Mouse (Mus musculus): Measurements from ENCODE around the gene Irx4. TPM values are rescaled to one million over a fixed set of nuclear protein-coding genes. Genes with fewer than 3 reads are reported as not detected.

Irx4 gene
- total RNA-seq, 2 experiments from 2014 or later: not detected

DNA sequence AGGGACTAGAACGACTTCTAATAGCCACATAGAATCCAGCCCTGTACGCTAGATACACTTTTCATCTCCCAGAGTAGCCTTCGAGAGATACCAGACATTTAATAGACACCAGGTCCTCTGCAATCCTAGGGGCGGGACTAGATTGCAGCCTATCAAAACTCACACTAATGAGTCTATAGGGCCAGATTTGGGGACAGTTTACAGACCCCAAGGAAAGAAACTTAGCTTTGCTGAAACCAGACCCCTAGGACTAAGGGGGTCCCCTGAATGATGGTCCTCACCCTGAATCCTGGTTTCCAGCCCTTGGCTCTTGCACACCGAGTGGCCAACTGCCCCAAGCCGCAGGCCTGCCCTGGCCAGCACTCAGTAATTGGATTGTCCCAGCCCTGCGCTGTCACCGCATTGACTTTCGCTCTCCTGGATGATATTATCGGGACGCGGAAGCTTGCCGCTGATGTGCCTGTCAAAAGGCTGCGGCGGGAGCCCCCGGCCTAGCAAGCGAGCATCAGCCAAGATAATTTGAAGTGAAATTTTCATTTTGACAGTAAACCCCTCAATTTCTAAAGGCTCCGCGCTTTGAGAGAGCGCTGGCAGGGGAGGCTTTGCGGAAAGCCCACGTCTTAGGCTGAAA, 10.3 kb downstream of the Irx4 start:
- no peak for DNase-seq

DNA sequence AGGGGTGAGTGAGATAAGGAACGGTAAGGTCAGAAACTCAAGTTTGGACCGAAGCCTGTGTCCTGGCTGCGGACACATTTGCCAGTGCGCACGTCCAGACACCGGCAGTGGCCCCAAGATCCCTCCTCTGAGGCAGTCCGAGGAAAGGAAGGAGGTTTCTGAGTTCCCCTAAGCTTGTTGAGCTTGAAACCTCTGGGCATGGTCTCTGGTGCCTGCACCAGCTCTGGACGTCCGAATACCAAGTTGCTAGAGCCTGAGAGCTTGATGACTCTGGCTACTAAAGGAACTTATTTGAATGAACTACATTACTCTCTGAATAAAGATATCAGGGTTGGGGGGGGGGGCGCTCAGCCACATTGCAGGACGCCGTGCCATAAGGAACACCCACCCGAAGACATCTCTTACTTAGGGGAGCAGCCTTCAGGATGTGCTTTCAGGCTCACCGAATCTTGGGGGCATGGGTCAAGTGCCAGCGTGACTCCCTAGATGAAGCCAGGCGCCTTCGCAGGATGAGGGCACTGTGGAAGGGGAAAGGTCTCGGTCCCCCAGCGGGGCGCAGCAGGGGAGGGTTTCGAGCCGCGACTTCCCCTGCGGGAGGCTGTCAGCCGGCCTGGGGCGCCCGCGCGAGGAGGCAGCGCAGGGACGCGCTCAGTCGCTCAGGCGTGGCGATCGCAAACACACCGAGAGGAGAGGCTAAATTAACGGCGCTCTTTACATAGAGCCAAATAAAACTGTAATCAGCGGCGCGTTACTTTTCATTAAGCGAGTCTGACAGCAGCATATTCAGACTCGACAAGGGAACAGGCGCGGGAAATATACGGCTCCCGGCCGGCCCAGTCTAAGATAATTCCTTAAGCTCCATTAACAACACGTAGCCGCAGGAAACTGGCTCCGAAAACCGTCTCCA, 11.3 kb downstream of the Irx4 start:
- DNase-seq: no peak

DNA sequence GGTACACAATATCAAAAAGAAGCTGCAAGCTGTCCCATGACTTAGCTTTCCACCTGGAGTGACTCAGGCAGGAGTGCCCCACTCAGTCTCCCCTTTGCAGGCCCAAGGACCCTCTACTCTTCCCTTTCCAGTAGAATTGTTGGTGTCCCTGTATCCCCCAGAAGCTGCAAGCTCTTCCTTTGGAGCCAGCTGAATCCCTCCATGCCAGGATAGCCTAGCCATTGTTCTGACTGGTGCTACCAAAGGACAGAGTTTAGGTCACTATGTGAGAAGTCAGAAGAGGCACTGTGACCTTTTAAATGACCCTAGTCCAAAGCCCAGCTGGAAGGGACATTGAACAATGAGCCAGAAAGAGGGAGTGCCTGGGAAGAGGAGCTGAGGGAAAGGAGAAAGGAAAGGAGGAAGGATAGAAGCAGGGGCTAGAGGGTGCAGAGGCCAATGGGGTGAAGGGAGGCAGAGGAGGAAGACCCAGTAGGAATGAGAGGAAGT, 12.6 kb downstream of the Irx4 start:
- no peak for DNase-seq

DNA sequence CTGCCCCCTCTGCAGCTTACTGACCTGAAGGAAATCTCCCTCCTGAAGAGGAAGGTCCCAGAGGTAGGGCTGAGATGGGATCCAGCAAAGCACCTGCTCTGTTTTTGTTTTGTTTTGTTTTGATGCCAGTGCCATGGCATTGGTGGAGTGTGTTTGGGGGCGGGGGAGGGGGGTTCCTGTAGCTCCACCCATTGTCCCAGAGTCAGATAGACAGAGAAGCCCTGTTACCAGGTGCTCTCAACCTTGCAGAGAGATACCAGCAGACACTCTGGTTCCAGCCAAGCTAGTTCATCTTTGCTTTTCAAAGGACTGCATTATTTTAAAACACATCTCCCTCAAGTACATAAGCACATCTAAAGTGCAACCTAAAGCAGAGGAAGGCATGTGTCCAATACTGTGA, 13.3 kb downstream of the Irx4 start:
- no peak for DNase-seq

DNA sequence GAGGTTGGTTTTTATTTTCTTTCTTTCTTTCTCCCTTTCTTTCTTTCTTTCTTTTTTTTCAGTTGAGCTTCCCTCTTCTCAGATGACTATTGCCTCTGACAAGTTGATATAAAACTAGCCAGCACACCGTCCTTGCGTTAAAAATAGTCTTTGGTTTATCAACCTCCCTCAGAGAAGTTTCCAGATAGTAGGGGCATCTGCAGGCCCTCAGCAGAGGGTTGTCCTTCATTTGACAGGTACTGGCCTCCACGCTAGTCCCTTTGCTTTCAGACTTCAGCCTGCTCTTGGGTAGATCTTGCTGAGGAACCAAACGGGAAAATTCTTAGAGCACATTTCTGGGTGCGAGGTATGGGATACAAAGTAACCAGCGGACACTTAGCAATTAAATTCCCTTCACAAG, 17.1 kb downstream of the Irx4 start:
- no peak for DNase-seq

- DNase-seq: no peak
Observed at GRCm38 (mm10) chr13:73277797-73278196, 17.5 kb downstream of the Irx4 start.

- no peak for DNase-seq
Observed at GRCm38 (mm10) chr13:73279196-73279595, 18.9 kb downstream of the Irx4 start.

- no peak for DNase-seq
Observed at GRCm38 (mm10) chr13:73282407-73282806, 22.1 kb downstream of the Irx4 start.

DNA sequence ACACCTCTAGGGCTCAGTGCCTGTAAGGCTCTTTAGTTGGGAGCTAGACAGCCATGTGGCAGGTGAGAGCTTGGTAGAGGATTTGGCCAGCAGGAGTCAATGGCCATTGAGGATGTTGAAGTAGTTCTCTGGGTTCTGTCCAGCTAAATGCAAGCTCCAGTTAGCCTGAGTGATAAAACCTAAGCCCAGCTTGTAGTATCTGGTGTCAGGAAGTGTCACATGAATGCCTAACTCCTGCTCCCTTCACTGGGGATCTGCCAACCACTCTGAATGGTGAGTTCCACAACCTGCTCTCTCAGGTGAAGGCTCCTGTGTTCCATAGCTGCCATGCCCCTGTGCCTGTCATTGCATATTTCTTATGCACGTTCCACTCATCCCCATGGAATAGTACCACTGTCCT, 23.3 kb downstream of the Irx4 start:
- no peak for DNase-seq

DNA sequence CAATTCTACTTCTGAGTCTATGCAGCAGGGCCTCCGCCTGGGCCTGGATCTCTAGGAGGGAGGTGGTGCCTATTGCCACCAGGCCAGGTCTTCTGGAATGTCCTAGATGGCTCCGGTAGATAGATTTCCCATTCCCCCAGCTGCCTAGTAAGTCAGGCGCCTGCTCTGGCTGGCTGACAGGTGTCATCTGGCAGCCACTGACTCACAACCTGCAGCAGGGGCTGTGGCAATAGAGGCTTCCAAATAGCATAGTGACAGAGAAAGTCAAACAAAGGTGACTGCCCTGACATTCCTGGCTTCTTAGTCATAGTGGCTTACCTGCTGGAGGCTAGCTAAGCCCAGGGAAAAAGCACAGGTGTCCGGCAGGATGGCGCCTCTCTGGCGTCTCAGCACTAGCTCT, 29.9 kb downstream of the Irx4 start:
- DNase-seq: no peak

DNA sequence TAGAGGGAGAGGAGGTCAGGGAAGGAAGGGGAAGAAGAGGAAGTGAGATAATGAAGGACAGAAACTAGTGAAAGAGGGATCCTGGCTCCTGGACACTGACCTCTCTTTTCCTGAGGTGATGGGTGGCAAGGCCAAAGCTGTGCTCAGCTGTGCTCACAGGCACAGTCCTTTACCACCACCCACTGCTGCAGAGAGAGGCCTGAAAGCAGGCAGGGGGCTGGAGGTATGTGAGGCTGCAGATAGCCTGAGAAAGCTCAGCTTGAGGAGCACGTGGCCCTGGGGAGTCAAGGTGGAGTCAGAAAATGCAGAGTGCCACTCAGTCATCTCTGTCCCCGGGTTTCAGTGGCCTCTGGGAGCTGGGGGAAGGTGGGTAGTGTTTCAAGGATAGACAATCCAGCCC, 30.8 kb downstream of the Irx4 start:
- DNase-seq: no peak

DNA sequence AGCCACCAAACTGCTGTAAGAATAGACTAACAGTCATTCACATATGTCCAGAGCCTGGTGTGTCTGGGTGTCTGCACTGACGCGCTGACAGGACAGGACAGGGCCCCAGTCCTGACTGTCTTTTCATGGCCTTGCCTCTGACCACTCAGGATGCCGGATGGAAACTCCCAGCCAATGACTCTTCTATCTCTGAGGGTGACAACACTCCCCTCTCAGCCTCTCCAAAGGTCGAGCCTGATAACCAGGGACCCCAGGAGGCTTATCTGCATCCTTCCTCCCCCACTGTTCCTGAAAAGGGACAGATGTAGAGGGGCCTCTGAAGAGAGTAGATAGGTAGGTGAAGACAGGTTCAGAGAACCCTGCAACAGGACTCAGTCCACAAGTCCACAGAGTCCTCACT, 38.4 kb downstream of the Irx4 start:
- DNase-seq: no peak

GRCm38 (mm10) chr13:73299322-73299721, 39.0 kb downstream of the Irx4 start:
- no peak for DNase-seq

GRCm38 (mm10) chr13:73304729-73305128, 44.5 kb downstream of the Irx4 start:
- no peak for DNase-seq

DNA sequence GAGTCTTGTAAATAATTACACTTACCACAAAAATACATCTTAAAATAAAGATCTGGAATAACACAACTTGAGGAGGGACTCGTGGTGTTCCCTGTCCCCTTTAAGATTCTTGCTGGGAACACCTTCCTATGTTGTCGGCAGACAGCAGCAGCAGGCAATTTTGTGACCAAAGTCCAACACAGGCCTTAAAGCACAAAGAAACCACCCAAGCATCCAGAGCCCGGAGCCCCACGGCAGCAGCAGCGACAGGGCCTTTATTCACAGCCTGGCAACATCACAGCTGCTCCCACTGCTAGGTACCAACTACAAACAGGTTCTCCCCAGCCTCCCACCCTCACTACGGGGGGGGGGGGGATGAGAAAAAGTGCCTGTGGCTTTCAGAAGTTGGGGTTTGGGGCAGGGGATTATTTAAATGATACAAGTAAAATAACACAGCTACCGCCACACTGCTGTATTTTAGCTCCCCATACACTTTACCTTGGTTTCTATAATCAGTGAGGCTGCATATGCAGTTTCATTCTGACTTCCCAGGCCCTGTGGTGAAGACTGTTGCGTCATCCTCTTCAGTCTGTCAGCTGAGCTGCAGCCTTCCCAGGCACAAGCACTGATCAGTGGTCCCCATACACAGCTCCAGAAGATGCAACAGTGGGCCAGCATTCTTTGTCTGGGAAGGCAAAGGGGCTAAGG, 45.3 kb downstream of the Irx4 start:
- DNase-seq: no peak

DNA sequence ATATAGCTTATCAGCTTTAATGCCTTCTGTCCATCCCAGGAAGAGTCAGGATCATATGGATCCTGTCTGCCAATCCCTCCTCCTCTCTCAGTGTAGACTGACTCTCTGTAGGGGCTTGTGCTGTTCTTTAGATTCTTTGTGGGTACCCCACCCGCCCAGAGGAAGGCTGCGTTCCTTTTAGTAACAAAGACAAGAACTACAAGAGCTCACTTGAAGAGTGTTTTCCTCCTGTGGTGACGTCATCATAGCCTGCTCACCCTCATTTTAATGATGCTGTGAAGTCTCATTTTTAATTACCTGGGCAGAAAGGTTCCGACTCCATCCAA, 45.8 kb downstream of the Irx4 start:
- DNase-seq: no peak

DNA sequence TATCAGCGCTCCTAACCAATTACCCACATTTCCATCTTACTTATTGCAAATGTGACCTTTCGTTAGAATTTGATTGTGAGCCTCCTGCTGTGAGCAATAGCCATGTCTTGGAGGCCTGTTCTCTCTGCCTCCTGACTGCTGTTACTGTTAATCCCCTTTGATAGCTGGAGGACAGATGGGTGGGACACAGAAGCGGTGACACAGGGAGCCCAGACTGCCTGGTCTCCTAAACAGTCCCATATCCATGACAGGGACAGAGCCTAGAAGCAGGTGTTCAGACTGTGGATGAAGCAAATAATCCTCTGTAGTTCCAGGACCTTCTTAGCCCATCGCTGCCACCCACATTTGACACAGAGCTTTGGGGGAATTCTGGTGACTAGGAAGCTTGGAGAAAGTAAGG, 46.2 kb downstream of the Irx4 start:
- DNase-seq: no peak

- DNase-seq: no peak
Observed at GRCm38 (mm10) chr13:73310183-73310929, 50.1 kb downstream of the Irx4 start.
